Mouse (Mus musculus): Measurements from ENCODE around the gene Gm21974.

Gene Gm21974

DNA sequence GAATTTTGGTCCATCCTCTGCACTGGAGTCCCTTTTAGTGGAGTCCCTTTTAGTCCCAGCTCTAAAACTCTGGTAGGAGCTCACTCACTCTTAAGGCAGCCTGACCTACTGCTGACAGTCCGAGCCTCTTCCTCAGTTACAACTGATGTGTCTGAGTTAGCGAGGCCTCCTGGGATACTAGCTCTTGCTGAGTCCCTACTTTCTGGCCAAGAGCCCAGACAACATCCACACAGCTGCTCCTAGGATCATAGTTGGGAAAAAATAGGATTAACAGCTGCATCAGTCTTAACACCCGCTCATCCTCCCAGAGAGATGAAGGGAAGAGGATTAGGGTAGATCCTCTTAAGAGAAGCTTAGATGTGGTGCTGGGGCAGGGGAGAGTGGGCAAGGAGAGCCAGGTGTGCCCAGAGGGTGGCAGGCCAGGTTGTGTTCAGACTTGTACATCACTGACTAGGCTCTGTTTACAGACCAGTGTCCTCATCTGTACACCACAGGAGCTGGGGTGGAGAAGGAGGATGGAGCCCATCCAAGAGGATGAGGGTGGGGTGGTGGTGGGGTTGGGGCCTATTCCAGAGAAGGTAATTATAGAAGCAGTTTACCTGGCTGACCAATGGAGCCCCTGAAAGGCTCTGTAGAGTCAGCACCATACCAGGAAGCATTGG lies 26.0 kb downstream of the Gm21974 start:
- no peak for TF ChIP-seq GATA4 (IDR thresholded peaks at IDR 0.05; ENCODE audit: insufficient replicate concordance, low read length)

DNA sequence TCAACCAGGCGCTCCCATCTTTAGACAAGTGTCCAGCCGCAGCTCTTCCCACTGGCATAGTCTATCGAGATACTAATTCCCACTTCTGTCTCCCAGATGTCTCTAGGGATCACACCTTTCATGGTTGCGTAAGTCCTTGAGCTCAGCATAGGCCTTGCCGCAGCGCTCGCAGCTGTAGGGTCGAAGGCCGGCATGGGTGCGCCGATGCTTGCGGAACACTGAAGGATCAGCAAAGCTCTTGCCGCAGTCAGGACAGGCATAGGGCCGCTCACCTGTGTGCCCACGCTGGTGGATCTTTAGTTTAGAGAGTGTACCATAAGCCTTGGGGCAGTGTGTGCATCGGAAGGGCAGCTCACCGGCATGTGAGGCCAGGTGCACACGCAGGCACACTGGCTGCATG lies 27.6 kb downstream of the Gm21974 start:
- no peak for TF ChIP-seq GATA4 (IDR thresholded peaks at IDR 0.05; ENCODE audit: insufficient replicate concordance, low read length)

DNA sequence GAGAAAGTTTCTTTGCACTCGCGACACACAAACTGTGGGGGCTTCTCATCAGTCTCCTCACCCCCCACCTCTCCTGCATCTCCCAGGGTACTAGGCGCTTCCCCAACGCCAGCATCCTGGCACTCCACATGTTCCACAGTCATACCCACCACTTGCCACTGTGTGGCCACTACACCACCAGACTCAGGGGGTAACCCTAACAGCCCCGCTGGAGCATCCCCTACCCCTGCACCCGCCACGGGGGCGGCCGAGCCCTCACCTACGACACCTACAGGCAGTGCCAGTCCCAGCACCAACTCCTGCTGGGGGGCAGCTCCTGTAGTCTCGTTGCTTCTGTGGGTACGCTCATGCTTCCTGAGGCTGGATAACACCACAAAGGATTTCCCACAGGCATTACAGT lies 28.8 kb downstream of the Gm21974 start:
- no peak for TF ChIP-seq GATA4 (IDR thresholded peaks at IDR 0.05; ENCODE audit: insufficient replicate concordance, low read length)

DNA sequence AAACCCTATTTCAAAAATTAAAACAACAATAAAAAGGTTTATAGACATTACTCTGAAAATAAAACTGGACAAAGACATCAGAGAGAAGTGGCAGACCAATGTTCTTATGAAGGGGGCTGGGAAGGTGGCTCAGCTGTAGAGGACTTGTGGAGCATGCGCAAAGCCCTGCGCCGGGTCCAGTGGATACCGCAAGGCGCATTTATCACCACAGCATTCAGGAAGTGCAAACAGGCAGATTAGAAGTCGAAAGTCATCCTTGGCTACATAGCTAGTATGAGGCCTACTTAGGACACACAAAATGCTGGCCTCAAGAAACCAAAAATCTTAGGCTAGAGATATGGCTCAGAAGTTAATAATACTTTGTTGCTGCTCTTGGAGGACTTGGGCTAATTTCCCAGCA lies 37.0 kb downstream of the Gm21974 start:
- no peak for TF ChIP-seq GATA4 (IDR thresholded peaks at IDR 0.05; ENCODE audit: insufficient replicate concordance, low read length)

DNA sequence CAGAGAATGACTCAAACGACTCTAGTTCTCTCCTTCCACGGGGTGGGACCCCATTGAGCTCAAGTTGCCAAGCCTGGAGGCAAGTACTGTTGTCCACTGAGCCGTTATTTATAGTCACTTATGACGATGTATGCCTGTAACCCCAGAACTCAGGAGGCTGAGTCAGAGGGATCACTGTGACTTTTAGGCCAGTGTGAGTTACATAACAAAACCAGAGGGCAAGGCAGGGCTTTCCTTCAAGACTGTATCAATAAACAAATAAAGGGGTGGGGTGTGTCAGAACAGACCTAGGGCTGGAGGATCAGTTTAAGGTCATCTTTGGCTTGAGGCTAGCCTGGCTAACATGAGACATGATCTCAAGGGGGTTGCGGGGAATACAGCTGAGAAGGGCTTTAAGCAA lies 44.3 kb downstream of the Gm21974 start:
- no peak for TF ChIP-seq GATA4 (IDR thresholded peaks at IDR 0.05; ENCODE audit: insufficient replicate concordance, low read length)

DNA sequence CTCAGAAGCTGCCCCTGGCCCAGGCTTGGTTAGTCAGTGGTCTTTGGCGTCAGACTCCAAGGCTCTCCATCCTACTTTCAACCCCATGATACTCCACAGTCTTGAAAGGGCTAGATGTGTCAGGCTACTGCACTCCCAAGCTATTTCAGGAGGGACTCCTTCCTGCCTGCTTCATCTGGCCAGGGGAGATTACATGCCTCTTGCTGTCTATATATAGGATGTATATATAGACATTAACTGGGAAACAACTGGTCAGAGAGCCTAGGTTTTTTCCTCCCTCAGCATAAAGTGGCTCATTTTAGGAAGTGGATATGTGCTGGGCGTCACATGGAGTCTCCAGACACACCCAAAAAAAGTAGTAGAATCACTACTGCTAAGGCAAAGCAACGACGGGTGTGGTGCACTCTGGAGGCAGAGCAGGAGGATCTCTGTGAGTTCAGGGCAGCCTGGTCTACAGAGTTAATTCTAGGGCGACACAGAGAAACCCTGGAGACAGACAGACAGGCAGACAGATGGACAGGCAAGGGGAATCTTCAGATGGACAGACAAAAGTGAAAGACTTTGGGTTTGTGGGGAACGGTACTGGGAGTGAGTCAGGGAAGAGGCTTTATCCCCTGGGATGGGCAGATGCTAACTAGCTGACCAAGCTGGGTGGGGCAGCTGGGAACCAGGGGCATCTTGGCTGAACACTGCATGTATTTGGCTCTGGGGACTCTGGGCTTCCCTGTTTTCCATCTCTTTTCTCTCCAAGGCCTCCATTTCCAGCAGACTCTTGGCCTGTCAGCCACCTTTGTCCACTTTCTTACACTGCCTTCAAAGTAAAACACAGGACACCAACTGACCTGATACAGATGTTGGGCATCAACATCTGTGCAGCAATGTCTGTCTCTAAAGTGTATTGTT lies 45.0 kb downstream of the Gm21974 start:
- no peak for TF ChIP-seq GATA4 (IDR thresholded peaks at IDR 0.05; ENCODE audit: insufficient replicate concordance, low read length)

DNA sequence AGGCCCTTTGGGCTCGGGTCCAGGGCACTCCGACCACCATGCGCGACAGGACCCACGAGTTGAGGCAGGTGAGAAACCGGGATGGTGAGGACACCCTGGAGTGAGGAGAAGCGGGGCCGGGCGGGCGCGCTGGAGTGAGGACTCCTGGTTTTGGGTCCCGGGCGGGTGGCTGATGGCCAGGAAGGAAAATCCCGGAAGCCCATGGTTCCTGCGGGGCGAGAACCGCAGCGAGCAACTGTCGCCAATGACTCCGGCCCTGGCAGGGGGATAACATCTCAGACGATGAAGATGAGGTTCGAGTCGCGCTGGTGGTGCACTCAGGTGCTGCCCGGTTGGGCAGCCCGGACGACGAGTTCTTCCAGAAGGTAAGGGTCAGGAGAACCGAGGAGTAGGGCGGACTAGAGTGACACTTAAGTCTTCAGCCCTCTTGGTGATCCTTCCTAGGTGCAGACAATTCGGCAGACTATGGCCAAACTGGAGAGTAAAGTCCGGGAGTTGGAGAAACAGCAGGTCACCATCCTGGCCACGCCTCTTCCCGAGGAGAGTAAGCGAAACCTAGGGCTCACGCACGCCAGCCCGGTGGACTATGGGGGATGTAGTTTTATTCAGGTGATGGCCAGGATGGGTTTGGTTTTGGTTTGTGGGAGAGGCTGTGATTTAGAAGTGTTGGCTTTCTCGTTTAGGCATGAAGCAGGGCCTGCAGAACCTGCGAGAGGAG lies 53.1 kb downstream of the Gm21974 start:
- no peak for TF ChIP-seq GATA4 (IDR thresholded peaks at IDR 0.05; ENCODE audit: insufficient replicate concordance, low read length)

DNA sequence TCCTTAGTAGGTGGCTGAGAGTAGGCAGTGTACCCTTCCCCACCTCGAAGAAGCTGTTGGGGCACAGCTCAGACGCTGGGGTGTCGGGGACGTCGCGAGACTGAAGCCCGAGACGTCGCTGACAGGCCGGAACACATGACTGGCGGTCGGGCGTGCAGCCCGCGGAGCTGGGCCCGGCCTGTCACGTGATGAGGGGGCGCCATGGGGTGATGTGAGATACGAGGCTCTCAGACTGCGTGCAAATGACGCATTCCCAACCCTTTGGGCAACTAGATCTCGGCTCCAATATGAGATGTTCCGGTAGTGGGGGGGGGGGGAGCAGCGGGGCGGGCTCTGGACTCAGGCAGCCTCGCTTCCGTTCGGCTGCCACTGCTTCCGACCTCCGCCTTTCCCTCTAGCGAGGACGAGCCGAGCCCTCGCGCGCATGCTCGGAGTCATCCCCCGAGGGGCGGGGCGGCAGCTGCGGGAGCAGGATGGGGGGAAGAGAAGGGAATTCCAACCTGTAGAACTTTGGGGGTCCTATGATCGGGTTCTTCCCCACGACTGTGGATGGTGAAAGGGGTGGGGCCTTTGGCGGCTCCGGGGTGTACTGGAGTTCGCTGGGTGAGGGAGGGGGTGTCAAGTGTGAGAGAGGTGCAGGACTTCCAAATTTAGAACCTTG lies 53.8 kb downstream of the Gm21974 start:
- peak; percentile 72; the same call in 1 of the 2 replicates for TF ChIP-seq GATA4 (IDR thresholded peaks at IDR 0.05; ENCODE audit: insufficient replicate concordance, low read length)

DNA sequence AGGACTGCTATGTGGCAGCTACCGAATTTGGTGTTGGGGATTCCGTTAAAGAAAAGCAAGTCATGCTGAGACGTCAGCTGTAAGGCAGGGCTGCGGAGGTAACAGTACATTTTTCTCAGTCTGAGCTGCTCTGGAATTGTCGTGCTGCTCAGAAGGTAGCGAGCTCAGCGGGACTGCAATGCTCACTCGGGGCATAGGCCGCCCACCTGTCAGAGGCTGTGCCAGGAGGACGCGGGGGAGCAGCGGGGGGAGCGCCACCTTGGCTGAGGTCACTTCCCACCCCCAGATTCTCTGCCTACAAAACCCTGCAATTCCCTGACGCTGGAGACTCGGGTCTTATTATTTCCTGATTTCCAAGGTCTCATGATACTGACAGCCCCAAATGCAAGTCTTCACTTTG lies 54.4 kb downstream of the Gm21974 start:
- TF ChIP-seq GATA4 (IDR thresholded peaks at IDR 0.05; ENCODE audit: insufficient replicate concordance, low read length) = no peak

DNA sequence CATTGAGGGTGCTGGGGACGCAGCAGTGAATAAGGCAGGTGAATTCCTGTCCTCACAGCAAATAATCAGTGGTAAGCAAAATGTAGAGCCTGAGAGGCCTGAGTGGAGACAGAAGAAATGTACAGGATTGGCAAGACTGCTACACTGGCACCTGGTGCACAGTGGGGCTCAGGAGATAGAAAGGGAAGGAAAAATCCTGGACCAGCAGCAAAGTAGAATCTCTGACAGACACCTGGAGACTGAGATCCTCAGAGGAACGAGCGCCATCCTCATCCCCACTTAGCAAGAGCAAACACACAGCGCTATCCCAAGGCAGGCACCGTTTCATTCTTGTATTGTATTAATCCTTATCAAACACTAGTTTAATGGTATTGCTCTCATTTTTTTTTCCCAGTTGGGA lies 57.8 kb downstream of the Gm21974 start:
- TF ChIP-seq GATA4 (IDR thresholded peaks at IDR 0.05; ENCODE audit: insufficient replicate concordance, low read length) = no peak

Measured in liver, adult (tissue).